Mouse (Mus musculus) brain, adult 10 weeks (tissue): ENCODE results near the gene Aatk. TPM values are rescaled to one million over a fixed set of nuclear protein-coding genes. Genes with fewer than 3 reads are reported as not detected.

Source experiments
- polyA plus RNA-seq: library from polyadenylated mRNA; stranded (reverse); fragments of 350-450 nt; fragmentation: Illumina TruSeq; extraction: RNeasy Lipid Tissue Mini Kit (QIAGEN cat#74804); gene quantifications from one replicate; pipeline ENCODE4 v1.2.3, GENCODE M21; 2015; ENCODE audit warnings: low read depth, low replicate concordance

Gene Aatk
- polyA plus RNA-seq: 148 TPM

DNA sequence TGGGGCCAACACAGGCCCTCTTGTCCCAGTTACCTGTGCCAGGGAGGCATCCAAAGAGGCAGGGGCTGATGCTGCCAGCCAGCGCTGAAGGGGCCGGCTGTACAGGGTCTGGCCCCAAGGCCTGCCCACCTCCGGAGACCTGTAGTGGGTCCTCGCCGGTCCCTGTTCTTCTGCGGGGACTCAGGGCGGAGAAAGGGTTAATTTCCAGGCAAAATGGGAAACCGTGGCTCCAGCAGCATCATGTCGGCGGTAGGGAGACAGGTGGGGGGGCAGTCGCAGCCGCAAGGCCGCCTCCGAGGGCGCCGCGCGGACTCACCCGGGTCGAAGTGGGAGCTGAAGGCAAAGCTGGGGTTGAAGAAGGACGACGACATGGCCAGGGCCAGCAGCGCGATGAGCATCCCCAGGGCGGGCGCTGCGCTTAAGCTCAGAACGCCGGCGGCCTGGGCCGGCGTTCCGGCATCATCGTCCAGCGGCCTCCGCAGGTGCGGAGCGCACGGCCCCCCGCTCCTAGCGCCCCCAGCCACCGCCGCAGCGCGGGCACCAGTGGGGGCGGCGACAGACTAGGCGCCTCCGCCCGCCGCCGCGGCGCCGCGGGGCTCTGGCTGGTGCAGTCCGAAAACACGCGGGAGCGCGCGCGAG lies at the start of gene Aatk:
Gene Aatk, minus strand, starts transcription at position 615 of the 639 bp plus-strand sequence.

DNA sequence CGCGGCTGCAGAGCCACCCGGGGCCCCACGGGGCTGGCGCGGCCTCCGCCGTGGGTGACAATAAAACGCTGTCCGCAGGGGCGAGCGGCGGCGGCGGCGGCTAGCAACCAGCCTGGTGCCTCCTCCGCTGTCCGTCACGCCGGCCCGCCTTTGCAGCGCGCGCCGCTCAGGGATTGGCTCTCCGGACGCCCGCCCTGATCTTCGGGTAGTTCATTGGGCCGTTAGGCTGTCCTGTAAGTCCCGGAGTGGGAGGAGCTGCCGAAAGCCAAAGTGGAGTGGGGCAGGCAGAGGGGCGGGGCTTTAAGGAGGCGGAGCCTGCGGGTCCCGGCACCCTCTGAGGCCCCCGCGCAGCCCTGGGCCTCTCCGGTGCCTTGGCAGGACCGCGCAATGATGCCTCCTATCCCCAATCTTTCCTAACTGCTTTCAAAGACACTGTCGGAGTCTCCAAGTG lies 39.8 kb upstream of the Aatk start, which contains the start of gene Cep131:
Gene Cep131, minus strand, starts transcription at position 126 of the 451 bp plus-strand sequence.

Other genes with a start within 250 kb of the Aatk start
- gene Chmp6, start 133.7 kb downstream of the Aatk start, polyA plus RNA-seq: 40.5 TPM
- gene Baiap2, start 104.4 kb downstream of the Aatk start, polyA plus RNA-seq: 167 TPM
- 15.2 TPM for gene Cep131, start 39.7 kb upstream of the Aatk start, polyA plus RNA-seq
- gene Tepsin, start 51.6 kb upstream of the Aatk start, polyA plus RNA-seq: 16.6 TPM
- gene Ndufaf8, start 51.8 kb upstream of the Aatk start, polyA plus RNA-seq: 63.6 TPM
- 48.6 TPM for gene Slc38a10, start 104.2 kb upstream of the Aatk start, polyA plus RNA-seq
- gene Bahcc1, start 185.8 kb upstream of the Aatk start, polyA plus RNA-seq: 9.7 TPM